Mouse (Mus musculus) embryo, embryonic 11.5 days (tissue): ENCODE measurements at regions not wholly inside any gene's neighbourhood (a gene's known extent, or its start where the extent isn't known, plus 50 kb on each side); places are given as distances from the start of the nearest gene placed in this dataset.
"Not testable (repeated sequence)": the region's sequence is repeated elsewhere in the genome, so short reads cannot be mapped to it uniquely, and the experiment has no call there.

ENCODE experiments used
- DNase-seq: peaks from one replicate; pipeline ENCODE4 v3.0.0-alpha.2; 2012; ENCODE audit warnings: low read depth, low spot score

DNA sequence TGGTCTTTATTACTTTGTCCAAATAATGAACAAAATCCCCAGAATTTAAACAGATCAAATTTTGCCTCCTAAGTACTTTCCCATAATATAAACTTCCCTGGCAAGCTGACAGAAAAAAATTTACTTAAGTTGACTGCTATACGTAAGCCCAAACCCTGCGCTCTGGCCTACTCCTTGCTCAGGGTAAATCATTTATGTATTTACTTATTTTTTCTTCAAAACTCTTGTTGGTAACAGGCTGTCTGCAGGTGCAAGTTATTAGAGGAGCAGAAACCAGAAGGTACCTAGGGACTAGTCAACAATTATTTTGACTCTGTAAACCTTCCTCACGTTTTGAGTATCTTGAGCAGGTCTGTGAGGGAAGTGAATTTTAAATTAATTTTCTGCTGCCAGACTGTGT lies 2615.7 kb downstream of the Poteg start:
- DNase-seq, result no peak

DNA sequence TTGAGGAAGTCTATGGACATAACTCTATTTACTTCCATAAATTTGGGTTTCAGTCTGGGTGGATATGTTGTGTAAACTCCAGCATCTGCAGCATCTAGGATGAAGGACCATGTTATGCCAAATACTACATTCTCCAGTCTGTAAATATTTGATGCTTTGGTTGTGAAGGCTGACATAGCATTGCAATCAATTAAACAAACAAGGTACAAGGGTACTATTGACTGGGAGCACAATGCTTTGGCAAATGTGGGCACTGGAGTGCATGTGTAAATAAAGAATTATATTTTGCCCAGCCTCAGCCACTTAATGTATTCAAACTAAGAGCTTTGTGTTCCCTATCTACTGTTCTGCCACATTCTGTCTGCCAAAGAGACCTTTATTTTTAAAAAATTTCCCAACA lies 2630.3 kb downstream of the Poteg start:
- no peak for DNase-seq

DNA sequence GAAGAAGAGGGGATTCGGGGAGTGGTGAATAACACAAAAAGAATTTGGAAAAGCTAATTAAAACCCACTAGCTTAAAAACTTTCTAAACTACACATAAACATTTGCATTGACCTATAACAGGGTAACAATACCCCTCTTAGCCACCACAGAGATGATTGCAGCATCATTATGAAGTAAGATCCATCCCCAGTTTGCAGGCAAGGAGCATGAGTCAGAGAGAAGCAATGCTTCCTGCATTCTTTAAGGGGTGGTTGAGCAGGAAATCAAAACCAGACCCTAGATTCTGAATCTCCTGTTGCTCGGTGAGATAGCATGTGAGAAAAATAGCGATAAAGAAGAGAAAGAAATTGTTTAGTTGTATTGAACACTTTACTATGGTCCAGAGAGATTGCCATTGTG lies 2680.3 kb downstream of the Poteg start:
- no peak for DNase-seq

DNA sequence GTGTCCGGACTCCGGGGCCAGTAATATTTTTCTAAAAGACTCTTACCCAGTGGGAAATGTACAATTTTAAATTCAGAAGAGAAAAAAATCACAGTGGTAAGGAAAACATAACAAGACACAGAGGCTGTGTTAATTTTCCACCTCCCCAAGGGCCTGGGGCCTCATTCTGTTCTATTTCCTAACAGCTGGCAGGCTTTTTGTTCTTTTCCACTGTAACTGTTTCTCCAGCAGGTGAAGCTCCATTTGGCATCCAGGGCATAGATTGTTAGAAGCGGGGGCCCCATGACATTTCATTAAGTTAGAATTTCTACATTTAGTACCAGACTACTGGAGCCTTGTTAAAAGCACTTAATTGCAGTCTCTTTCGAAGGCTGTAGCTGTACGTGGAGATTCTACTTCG lies 2687.5 kb downstream of the Poteg start:
- DNase-seq, result no peak

DNA sequence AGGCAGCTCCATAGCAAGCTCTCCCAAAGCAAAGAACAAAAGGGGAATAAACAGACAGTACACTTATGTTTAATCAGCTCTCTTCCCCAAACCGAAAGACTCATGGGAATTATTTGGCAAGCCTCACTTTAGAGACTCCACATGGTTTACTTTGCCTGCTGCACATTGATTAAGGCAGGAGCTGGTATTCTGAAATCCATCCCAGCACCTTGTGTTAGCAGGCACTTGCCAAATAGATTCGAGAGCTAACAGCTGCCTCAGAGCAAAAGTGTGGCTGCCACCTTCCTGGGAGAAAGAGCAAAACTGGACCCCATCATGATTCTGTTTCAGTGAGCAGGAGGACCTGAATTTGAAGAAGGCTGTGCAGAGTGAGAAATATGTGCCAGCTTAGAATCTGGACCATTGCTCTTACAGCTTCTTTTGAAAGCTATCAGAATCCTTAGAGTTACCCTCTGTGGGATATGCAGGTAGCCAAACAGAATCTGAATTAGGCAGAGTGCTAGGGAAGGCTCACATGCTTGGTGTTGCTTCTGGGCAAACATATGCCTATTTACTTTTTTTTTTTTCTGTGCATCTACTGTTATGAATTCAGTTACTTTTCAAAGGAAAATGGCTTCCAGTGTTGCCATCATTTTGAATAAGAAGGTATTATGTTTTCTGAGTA lies 2703.8 kb downstream of the Poteg start:
- no peak for DNase-seq

DNA sequence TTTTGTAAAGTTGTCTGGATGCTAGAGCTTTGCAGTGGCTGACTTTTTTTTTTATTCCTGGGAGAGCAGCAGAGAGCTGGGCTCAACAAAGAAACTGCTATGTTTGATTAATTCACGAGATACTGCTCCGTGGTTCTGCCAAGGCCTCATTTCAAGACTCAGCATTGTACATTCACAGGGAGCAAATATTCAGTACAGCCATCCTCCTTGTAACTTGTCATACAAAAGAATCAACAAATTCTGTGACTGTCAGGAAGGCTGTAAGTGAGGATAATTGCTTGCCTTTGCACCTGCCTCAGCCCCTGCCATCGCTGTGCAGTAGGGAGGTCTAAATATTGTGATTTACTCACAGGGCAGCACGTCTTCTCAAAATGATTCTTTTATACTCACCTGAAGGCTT lies 2705.5 kb downstream of the Poteg start:
- DNase-seq, result no peak

DNA sequence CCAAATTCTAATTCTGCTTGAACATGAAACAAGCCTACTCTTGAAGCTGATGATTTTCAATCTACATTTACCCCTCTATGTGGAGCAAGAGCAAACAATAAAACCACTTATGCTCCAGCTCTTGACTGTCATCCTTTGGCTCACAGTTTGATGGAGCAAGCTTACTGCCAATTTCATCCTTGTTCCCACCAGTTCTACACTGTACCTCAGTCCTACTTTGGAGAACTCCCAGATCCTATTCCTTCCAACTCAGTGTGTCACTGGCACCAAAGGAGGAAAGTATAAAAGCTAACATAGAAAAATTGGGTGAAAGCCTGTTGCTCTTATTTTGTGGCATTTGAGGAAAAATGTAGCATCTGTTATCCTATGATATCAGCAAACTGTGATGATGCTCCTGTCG lies 2724.4 kb downstream of the Poteg start:
- DNase-seq, result no peak

DNA sequence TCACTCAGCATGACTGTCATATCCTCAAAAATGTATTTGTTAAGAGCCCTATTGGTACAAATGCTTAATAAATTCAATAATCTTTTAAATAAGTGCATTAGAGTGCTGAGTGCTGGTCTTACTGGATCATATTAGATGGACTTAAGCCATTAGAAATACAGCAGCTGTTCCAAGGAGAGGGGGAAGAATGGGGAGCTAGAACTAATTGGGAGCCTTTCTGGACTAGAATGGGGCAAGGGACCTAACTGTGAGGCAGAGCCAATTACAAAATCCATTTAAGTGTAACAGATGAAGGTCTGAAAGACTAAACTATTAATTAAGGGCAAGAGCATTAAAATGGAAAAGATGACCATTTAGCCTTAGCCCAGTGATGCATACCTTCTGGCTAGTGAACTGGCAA lies 2755.3 kb downstream of the Poteg start:
- not testable (repeated sequence) for DNase-seq

DNA sequence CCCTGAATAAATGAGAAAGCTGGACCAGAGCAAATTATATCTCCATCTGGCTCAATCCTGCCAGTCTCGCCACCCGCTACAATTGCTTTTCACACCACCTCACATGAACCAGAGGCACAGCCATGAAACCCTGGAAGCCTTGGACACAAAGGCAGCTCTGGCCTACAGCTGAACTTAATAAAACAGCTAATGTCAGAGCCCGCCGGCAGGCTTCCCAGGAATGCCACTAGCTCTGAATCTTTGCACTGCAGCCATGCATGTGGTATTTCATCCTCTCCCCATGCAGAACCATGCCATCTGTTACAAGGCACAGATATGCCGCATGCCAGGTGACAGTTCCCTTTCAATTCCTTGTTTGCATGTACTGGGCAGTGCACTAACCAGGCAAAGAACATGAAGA lies 2779.9 kb downstream of the Poteg start:
- DNase-seq, result peak; percentile 1

DNA sequence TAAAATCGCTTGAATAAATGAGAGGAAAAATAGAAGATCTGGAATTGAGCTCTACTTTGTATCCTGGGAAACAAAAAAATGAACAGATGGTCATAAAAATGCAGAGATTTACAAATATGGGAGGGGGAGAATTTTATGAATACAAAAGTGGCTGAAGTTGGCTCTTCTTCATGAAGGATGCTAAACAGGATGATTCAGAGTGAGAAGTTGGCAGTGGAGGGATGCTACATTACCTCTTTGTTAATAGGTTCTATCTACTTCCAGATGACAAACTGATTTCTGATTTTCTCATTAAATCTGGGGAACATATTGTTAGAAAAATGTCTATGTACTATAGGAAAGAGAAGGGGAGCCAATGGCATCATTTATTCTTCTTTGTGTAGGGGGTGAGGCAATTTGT lies 2785.8 kb downstream of the Poteg start:
- no peak for DNase-seq

DNA sequence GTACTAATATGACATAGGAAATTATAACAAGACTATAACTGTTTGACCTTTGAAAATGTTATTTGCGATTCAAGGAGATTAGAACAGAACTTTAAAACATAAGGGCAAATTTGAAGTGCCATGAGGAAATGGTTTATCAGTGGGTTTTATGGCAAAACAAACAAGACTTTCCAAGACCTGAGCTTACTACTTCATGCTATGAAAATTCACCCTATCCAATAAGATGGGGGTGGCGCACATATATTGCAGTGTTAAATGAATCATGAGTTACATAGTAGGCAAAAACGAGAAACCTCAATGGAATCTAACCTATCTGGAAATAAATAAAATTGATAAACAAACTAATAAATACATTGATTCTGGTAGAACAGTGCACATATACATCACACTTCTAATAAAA lies 2804.3 kb downstream of the Poteg start:
- DNase-seq, result no peak

DNA sequence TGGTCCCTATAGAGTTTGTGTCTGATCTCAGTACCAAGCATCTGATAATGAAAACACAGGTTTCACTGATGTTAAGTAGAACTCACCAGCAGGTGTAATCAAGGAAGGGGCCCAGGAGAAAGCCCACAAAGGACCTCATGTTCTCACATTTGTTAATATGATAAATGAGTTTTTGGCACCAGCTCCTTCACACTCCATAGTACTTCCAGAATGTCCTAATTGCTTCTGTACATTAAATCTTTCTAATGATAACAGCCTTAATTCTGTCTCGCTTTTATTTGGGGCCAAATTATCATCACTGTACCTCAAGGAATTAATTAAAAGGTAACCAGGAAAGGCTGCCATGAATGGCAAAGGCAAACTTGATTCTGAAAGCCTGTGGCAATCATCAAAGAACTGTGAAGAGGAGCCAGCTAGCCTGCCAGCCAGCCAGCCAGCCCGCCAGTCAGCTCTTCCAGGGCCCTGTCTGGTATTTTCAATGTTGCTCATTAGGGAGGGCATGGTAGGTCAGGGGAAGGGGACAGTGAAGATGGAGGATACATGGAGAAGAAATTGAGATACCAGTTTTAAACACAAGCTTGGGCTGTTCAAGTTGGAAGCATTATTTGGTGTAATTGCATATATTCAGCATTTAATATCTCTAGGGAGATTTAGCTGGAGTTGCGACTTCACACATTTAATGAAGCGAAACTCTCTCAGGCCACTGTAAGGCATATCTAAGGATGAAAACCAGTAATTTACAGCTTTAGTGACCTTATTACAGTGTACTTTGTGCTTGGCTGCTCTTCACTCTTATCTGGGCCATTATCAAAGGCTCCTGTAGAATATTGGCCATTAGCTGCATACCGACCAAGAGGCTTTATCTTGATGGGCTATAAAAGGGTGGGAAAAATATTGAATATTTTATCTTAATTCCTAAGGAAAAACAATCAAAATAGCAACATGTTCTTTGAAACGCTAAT lies 2822.8 kb downstream of the Poteg start:
- DNase-seq, result no peak

DNA sequence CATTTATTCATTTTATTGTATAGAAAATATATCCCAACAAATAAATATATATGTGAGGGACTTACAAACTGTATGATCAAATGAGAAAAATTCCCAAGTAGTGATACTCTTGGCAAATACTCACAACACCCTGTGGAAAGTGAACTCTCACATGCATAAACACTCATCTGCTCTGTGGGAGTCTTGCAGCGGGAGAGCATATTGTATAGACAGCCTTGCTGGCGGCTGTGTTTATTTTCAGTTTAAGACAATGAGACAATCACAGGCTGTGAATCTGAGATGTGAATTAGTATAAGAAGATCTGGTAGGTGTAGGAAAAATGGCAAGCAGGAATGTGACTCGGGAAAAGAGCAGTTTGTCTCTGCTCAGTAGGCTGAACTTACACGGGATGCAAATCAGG lies 2841.7 kb downstream of the Poteg start:
- no peak for DNase-seq

DNA sequence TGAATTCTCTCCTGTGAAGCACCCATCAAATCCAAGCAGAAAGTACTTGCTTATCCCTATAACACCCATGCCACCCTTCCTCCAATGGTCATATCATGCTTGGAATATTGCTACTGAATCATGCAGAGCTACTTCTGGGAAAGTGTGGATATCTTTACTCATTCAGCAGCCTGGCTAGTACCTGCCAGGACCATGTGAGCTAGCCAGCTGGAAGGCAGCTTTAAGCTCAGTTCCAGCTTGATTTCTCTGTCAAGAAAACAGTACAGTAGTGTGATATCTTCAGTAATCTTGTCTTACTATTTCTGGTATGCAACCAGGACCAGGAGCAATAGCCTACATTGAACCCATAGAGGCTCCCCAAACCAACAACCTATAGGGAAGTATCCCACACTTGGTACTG lies 2883.7 kb downstream of the Poteg start:
- no peak for DNase-seq

DNA sequence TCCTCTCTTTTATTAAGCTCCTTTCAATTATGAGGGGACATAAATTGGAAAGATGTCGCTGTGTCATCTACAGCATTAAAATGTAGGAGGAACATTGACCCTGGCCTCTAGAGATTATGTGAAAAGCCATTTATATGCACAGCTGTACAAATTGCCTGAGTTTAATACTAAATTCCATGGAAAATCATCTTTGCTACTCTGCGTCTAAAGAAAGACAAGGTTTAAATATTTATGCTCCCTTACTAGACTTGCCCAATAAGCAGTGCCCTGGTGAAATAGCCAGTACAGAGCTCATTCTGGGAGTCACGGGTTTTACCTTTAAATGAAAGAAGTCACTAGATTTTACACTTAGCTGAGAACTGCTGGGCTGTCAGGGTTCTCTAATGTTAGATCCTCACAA lies 2885.9 kb downstream of the Poteg start:
- DNase-seq, result no peak

DNA sequence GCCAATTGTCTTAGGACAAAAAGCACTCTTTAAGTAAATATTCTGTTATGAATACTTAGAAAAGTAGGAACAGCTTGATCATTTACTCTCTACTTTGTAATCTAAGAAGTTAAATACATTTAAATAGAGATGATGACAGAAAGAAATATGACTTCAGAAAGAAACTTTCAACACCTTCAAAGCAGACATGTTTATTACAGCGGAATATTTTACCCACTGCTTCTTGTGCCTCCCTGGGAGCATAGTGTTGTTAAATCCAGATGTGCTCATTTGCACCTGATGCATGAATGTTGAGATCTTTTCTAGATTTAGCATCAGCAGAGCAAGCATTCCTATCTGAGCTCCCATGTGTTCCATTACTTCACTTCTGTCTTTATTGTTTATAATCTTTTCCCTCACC lies 2912.0 kb downstream of the Poteg start:
- DNase-seq, result no peak

DNA sequence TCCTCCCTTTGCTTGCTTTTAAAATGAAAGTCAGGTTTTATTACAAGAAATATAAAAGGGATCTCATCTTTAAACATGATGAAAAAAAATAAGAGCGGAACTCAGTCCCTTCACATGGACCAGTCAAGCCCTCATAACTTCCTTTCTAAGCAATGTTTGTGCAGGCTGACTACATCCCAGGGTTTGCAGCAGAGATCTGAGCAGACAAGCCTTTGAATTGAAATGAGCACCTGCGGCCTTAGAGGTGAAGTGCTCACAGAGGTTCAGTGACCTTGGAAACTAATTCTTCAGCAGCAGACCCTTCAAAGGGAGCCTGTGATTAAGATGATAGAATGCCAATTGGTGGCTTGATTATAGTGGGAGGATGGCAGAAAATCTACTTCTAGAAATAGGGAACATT lies 2918.3 kb downstream of the Poteg start:
- no peak for DNase-seq

DNA sequence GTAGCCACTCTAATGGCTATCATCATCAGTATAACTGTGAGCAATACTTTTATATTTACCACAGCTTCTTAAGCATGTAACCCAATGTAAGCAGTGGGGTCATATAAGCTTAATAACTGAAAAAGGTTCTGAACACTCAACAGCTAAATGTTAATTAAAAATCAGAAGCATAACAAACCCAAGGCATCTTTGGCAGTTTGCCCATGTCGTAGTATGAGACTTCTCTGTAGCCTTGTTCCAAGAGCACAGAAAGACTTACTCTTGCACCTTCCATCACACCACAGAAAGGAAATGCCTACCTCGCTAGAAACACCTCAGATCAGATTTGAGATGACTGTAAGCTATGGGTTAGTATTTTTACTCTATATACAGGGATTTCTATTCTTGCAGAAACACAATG lies 2944.5 kb downstream of the Poteg start:
- DNase-seq, result no peak

DNA sequence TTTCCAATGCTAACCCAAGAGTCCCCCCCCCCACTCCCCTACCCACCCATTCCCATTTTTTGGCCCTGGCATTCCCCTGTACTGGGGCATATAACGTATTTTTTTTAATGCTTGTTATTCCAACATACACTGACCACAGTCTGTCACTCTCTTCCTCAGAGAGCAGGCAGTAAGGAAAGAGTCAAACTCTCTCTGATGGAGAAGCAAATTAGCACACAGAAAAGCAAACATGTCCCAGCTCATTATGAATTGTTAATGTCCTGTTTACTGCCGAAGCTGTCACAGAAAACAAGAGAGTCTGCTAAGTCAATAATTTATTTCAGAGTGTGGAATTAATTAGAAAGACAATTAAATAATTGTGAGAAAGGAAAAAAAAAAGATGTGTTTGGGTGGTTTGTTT lies 2989.1 kb upstream of the 5930422O12Rik start:
- no peak for DNase-seq

DNA sequence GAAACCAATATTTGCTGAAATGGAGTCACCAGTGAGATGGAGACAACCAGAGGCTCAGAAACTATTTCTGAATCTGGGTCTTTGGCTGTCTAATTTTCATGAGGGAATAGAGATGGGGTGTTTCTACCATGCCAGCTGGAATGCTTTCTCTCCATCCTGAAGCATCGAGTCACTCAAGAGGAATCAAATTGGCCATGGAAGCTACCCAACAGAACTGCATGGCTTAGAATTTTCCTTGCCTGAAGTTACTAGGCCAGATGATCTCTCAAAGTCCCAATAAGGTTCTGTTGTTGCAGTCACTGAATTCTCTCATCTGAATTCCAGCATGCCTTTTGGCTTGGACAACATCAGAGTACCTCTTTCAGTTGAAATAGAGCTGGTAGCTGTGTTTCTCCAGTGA lies 2986.7 kb upstream of the 5930422O12Rik start:
- DNase-seq, result no peak

DNA sequence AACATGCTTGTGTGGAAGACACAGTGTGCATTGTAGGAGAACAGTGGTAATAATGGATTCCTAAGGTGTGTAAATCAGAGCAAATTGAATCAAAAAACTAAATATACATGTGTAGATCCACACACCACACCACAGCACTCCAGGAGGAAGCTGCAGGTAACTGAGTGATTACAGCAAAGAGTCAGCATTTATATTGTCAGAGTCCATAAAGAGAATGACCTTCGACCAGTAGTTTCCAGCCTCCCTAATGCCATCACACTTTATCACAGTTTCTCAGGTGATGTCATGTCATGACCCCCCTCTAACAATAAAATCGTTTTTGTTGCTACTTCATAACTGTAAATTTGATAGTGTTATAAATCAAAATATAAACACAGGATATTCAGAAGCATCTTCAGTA lies 2984.6 kb upstream of the 5930422O12Rik start:
- DNase-seq, result no peak

DNA sequence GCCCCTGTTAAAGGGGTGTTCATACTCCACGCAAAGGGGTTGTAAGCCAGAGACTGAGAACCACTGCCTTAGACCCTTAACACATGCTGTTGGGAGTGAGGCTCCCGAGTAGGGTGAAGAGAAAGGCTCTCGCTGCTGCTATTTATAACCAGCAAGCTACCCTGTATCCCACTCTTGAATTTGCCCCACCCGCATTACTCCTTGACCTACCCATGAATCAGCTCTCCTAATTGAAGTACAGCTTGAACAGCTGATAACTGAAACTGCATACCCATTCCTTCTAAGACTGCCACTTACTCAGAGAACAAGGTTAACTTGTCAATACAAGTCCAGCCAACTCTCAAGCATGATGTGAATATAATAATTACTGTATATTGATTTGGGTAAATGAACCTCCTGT lies 2984.2 kb upstream of the 5930422O12Rik start:
- no peak for DNase-seq

DNA sequence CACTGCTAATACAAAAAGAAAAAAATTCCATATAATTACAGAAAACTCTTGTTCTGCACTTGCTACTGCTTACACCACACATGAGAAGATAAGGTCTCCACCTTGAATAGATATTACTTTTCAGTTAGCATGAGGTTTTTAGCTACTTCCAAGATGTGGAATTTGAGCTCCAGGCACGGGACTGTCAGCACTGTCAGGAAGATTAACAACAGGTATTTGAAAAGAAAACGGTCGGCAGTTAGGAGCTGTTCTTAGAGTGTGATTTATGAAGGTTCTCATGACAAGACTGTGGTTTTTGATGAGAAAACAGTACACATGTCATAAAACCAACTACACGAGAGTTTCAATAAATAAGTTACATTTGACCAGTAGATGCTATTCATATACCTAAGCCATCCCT lies 2970.4 kb upstream of the 5930422O12Rik start:
- DNase-seq, result peak; percentile 7
